Mouse (Mus musculus): ENCODE data around the gene Ctdsp2. TPM values are rescaled to one million over a fixed set of nuclear protein-coding genes. Genes with fewer than 3 reads are reported as not detected.

Gene Ctdsp2
- polyA plus RNA-seq, 1 experiment from 2014 or later: 42.6 TPM

DNA sequence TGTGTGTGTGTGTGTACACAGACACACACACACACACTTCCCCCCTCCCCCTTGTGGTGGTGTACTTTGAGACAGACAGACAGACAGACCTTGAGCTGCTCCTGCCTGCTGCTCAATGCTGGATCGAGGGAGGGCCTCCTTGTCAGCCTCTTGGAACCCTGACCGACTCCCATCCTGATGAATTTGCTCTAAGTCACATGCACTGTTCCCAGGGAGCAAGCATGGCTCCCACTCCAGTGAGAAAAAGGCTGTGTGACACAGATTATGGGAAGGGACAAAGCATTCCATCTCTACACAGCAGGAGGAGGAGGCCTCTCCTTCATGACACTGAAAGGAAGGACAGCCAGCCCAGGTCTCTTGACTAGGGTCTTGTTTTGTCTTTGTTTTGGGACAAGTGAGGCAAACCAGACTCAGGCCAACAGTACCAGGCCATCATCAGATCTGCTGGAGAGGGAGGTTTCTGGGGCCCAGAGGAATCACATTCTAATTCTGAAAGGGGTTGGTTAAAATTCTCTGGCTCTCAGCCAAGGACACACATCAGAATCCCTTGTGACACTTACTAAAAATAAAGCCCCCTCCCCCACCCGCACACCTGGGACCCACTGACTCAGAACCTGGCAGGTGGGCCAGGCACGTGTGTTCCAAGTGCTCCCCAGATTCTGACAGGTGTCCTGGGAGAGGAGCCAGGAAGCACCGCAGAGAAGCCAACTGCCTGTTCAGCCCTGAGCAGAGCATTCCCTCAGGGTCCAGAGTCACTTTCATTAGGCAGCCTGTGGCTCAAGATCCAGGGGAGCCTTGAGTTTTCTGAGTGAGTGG, 5.9 kb downstream of the Ctdsp2 start:
- H3K36me3 ChIP-seq: peaks cover 4% of the 10 kb centered on the region
- no peak overlapping the region for H3K4me3 ChIP-seq
- H3K4me2 ChIP-seq (replicated peaks): peak overlapping the region; percentile 93
- H3K27me3 ChIP-seq (replicated peaks): no peaks in the 10 kb centered on the region; the same call in 1 of the 2 replicates
- no peak for ATAC-seq (ENCODE audit: low FRiP score, low read depth)
- no peaks in the 10 kb centered on the region for H3K9me3 ChIP-seq
- peaks cover 82% of the 10 kb centered on the region for H3K4me1 ChIP-seq
- WGBS: 46% methylated on average over 5 of the region's 5 CpGs
- no peak overlapping the region for H3K9ac ChIP-seq
- H3K27ac ChIP-seq: no peak overlapping the region

GRCm38 (mm10) chr10:126985127-126985526, 6.6 kb downstream of the Ctdsp2 start:
- no peak overlapping the region for H3K4me2 ChIP-seq (replicated peaks)
- no peak overlapping the region for H3K27ac ChIP-seq
- H3K27me3 ChIP-seq (replicated peaks): no peaks in the 10 kb centered on the region; the same call in 1 of the 2 replicates
- ATAC-seq (ENCODE audit: low FRiP score, low read depth): no peak
- WGBS: 79% methylated on average over 4 of the region's 4 CpGs
- H3K9ac ChIP-seq: no peak overlapping the region
- H3K9me3 ChIP-seq: no peaks in the 10 kb centered on the region
- H3K4me3 ChIP-seq: no peak overlapping the region
- peaks cover 4% of the 10 kb centered on the region for H3K36me3 ChIP-seq
- H3K4me1 ChIP-seq: peaks cover 79% of the 10 kb centered on the region

GRCm38 (mm10) chr10:126985579-126985978, 7.1 kb downstream of the Ctdsp2 start:
- peaks cover 76% of the 10 kb centered on the region for H3K4me1 ChIP-seq

DNA sequence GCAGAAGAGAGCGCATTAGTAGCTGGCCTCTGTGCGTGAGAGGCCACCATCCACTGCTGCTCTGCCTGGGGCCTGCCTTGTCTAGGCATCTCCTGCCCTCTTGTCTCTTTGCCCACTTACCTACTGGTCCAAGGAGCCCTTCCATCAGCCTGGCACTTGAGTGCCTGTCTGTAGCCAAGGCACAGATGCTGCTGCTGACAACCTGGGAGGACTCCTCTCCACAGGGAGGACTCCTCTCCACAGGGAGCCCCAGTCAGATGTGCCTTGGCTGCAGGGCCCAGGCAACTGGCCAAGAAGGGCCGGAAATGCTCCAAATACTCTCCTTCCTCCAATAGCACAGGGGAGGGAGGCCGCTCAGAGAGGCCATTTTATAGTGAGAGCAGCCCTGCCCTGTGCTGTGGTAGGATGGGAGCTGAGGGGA, 8.0 kb downstream of the Ctdsp2 start:
- no peak; the same call in 1 of the 2 replicates for ATAC-seq (ENCODE audit: low FRiP score, low read depth)
- Histone ChIP-seq H3K4me2 (replicated peaks) (peak overlapping the region; percentile 32; the same call in 1 of the 2 replicates), H3K9ac (peak overlapping the region; percentile 38; the same call in 1 of the 2 replicates), H3K27ac (no peak overlapping the region), H3K36me3 (peaks cover 4% of the 10 kb centered on the region), H3K27me3 (replicated peaks) (no peaks in the 10 kb centered on the region; the same call in 1 of the 2 replicates), H3K9me3 (no peaks in the 10 kb centered on the region), H3K4me1 (peaks cover 76% of the 10 kb centered on the region), H3K4me3 (no peak overlapping the region)
- 59% methylated on average over 4 of the region's 4 CpGs for WGBS

More at GRCm38 (mm10) chr10:126985579-126985978, 7.1 kb downstream of the Ctdsp2 start:
- Histone ChIP-seq H3K27ac (no peak overlapping the region), H3K27me3 (replicated peaks) (no peaks in the 10 kb centered on the region; the same call in 1 of the 2 replicates), H3K4me3 (no peak overlapping the region), H3K36me3 (peaks cover 4% of the 10 kb centered on the region), H3K9me3 (no peaks in the 10 kb centered on the region), H3K4me2 (replicated peaks) (no peak overlapping the region), H3K9ac (no peak overlapping the region)
- 99% methylated on average over 9 of the region's 9 CpGs for WGBS
- no peak for ATAC-seq (ENCODE audit: low FRiP score, low read depth)

GRCm38 (mm10) chr10:126987183-126988118, 8.9 kb downstream of the Ctdsp2 start:
- H3K4me2 ChIP-seq (replicated peaks): peak overlapping the region; percentile 32; the same call in 1 of the 2 replicates
- ATAC-seq (ENCODE audit: low FRiP score, low read depth): no peak
- H3K4me1 ChIP-seq: peaks cover 68% of the 10 kb centered on the region

DNA sequence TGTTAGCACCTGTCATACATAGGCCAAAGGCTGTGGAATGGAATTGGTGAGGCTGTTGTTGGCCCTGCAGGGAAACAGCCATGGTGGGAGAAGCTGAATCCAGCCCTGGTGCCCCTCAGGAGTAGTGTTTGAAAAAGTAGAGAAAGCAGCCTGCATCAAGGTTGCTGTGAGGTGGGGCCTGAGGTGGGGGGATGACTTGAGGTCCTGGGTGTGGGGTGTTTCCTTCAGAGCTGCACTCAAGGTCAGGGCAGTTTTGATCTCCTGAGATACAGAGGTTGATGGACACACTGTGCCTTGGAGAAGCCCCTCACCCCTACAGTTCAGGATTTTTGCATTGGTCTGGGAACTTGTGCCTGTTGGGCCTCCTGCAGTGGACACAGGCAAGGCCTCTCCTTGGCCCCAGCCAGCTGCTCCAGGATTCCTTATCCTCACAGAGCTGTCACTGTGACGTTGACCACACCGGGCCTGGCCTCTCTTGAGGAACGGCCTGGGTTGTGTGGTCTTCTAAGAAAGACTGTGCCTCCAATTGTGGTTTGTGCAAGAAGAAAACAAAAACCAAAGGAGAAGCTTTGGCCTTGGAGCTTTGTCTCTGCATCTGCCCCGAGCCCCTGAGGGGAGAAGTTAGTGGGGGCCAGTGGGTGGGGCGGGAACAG, 10.1 kb downstream of the Ctdsp2 start:
- Histone ChIP-seq H3K36me3 (peaks cover 19% of the 10 kb centered on the region), H3K4me2 (replicated peaks) (no peak overlapping the region), H3K9me3 (no peaks in the 10 kb centered on the region), H3K27ac (no peak overlapping the region), H3K9ac (no peak overlapping the region), H3K27me3 (replicated peaks) (no peaks in the 10 kb centered on the region; the same call in 1 of the 2 replicates), H3K4me1 (peaks cover 56% of the 10 kb centered on the region), H3K4me3 (no peak overlapping the region)
- no peak for ATAC-seq (ENCODE audit: low FRiP score, low read depth)
- 75% methylated on average over 5 of the region's 5 CpGs for WGBS

More at GRCm38 (mm10) chr10:126987183-126988118, 8.9 kb downstream of the Ctdsp2 start:
- no peak overlapping the region for H3K4me3 ChIP-seq
- H3K27me3 ChIP-seq (replicated peaks): no peaks in the 10 kb centered on the region; the same call in 1 of the 2 replicates
- no peaks in the 10 kb centered on the region for H3K9me3 ChIP-seq
- 0 out of 2 replicates have a peak overlapping the region, but pooled peaks have one; percentile 2 for H3K27ac ChIP-seq
- peaks cover 7% of the 10 kb centered on the region for H3K36me3 ChIP-seq
- 59% methylated on average over 8 of the region's 8 CpGs for WGBS
- no peak overlapping the region for H3K9ac ChIP-seq

- H3K27me3 ChIP-seq (replicated peaks): no peaks in the 10 kb centered on the region; the same call in 1 of the 2 replicates
- H3K4me1 ChIP-seq: peaks cover 41% of the 10 kb centered on the region
- H3K36me3 ChIP-seq: peaks cover 36% of the 10 kb centered on the region
- WGBS: 63% methylated on average over 7 of the region's 7 CpGs
- H3K4me3 ChIP-seq: no peak overlapping the region
- ATAC-seq (ENCODE audit: low FRiP score, low read depth): peak; percentile 74
- no peak overlapping the region for H3K4me2 ChIP-seq (replicated peaks)
- no peak overlapping the region for H3K9ac ChIP-seq
- H3K27ac ChIP-seq: no peak overlapping the region
- no peaks in the 10 kb centered on the region for H3K9me3 ChIP-seq
These were observed 12.0 kb downstream of the Ctdsp2 start for GRCm38 (mm10) chr10:126990313-126991056.

GRCm38 (mm10) chr10:126991676-126992075, 13.2 kb downstream of the Ctdsp2 start:
- no peak overlapping the region for H3K4me2 ChIP-seq (replicated peaks)
- peaks cover 31% of the 10 kb centered on the region for H3K4me1 ChIP-seq
- no peaks in the 10 kb centered on the region for H3K9me3 ChIP-seq
- H3K9ac ChIP-seq: no peak overlapping the region
- H3K27ac ChIP-seq: no peak overlapping the region
- H3K36me3 ChIP-seq: peaks cover 40% of the 10 kb centered on the region
- no peak overlapping the region for H3K4me3 ChIP-seq
- WGBS: 29% methylated on average over 3 of the region's 3 CpGs
- no peaks in the 10 kb centered on the region; the same call in 1 of the 2 replicates for H3K27me3 ChIP-seq (replicated peaks)
- ATAC-seq (ENCODE audit: low FRiP score, low read depth): no peak

GRCm38 (mm10) chr10:126993621-126994020, 15.1 kb downstream of the Ctdsp2 start:
- Histone ChIP-seq H3K9ac (no peak overlapping the region), H3K27ac (no peak overlapping the region), H3K36me3 (peaks cover 55% of the 10 kb centered on the region), H3K27me3 (replicated peaks) (no peaks in the 10 kb centered on the region), H3K9me3 (no peaks in the 10 kb centered on the region), H3K4me3 (no peak overlapping the region), H3K4me2 (replicated peaks) (no peak overlapping the region), H3K4me1 (peaks cover 16% of the 10 kb centered on the region)
- no peak for ATAC-seq (ENCODE audit: low FRiP score, low read depth)
- WGBS: 94% methylated on average over 3 of the region's 3 CpGs

DNA sequence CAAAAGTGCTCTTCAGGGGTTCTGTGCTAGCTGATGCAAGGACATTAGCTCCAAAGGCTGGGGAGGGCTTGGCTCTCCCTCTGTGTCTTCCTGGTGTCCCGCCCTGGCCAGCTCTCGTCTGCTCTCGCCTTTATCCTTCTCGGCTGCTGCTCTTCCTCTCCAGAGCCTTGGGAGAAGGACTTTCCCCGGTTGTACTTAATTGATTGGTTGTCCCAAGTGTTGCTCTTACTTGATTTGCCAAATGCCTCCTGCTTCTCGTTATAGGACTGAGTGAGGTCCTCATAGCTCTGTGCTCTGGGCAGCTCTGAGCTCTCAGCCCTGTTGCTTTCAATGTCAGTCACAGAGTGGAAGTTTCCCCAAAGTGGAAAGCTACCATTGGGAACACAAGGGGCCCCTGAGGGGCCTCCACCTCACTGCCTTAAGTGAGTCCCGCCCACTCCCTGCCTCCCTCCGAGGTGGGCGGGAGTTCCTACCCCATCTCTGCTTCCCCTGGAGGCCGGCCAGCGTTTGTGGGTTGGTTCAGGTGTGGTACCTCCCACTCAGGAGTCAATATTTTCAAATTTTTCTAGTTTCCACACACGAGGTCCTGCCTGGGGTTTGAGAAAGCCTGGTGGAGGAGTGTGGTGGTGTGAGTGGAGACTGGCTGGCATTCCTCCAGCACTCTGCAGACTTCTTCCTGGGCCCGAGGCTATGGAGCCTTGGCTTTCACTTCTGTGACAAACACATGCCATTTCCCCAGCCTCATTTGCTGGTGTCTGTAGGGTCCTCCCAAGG, 19.0 kb downstream of the Ctdsp2 start:
- H3K27me3 ChIP-seq (replicated peaks): no peaks in the 10 kb centered on the region
- H3K27ac ChIP-seq: no peak overlapping the region
- no peak overlapping the region for H3K9ac ChIP-seq
- H3K4me2 ChIP-seq (replicated peaks): no peak overlapping the region
- WGBS: 81% methylated on average over 13 of the region's 13 CpGs
- H3K36me3 ChIP-seq: peaks cover 65% of the 10 kb centered on the region
- ATAC-seq (ENCODE audit: low FRiP score, low read depth): no peak
- H3K9me3 ChIP-seq: no peaks in the 10 kb centered on the region
- H3K4me1 ChIP-seq: no peaks in the 10 kb centered on the region
- no peak overlapping the region for H3K4me3 ChIP-seq
